Mouse (Mus musculus) MEL (cell line): ENCODE measurements around the gene H2-DMb1. TPM values are rescaled to one million over a fixed set of nuclear protein-coding genes. Genes with fewer than 3 reads are reported as not detected.

Experiments used
- DNase-seq: peaks from one replicate; pipeline ENCODE4 v3.0.0; 2011; ENCODE audit warnings: low read depth, low spot score
- H3K27ac ChIP-seq: 2 replicates; pipeline ENCODE4 v1.5.1; 2012; ENCODE audit warnings: low read depth, mild to moderate bottlenecking, control low read depth, low read length, moderate library complexity; ENCODE audit not compliant: control insufficient read depth
- H3K27me3 ChIP-seq, 2 experiments: fragments of 150-350 bp in 1 of 2; sonication (generic) in 1 of 2; 2 replicates each; pipeline ENCODE4 v1.6.1; 2012; ENCODE audit warnings: low read length in 2 of 2, mild to moderate bottlenecking in 2 of 2, improper control_type of control experiment in 1 of 2, moderate library complexity in 1 of 2; ENCODE audit not compliant: insufficient read depth in 2 of 2, control insufficient read depth in 1 of 2
- H3K36me3 ChIP-seq, 2 experiments: 2 replicates each; pipeline ENCODE4 v1.6.1; 2012 to 2014; ENCODE audit warnings: low read length in 2 of 2, improper control_type of control experiment in 1 of 2, inconsistent platforms in 1 of 2, mild to moderate bottlenecking in 1 of 2; ENCODE audit not compliant: insufficient read depth in 2 of 2, control insufficient read depth in 1 of 2
- H3K4me1 ChIP-seq, 2 experiments: fragments of 150-350 bp in 1 of 2; sonication (generic) in 1 of 2; 2 replicates each; pipeline ENCODE4 v1.6.1; 2012; ENCODE audit warnings: low read length in 2 of 2, improper control_type of control experiment in 1 of 2, mild to moderate bottlenecking in 1 of 2; ENCODE audit not compliant: insufficient read depth in 2 of 2, control insufficient read depth in 1 of 2
- H3K4me3 ChIP-seq, 2 experiments: fragments of 150-350 bp in 1 of 2; sonication (generic) in 1 of 2; 2 replicates each; pipeline ENCODE4 v1.5.1; 2012; ENCODE audit warnings: low read depth in 2 of 2, low read length in 2 of 2, mild to moderate bottlenecking in 2 of 2, moderate library complexity in 2 of 2, control low read depth in 1 of 2, improper control_type of control experiment in 1 of 2; ENCODE audit not compliant: control insufficient read depth in 1 of 2, insufficient read depth in 1 of 2
- H3K79me2 ChIP-seq: 2 replicates; pipeline ENCODE4 v1.6.1; 2012; ENCODE audit warnings: mild to moderate bottlenecking, low read length, moderate library complexity; ENCODE audit not compliant: control insufficient read depth, poor library complexity, insufficient read depth
- H3K9ac ChIP-seq: 2 replicates; pipeline ENCODE4 v1.6.1; 2012; ENCODE audit warnings: low read depth, mild to moderate bottlenecking, control low read depth, low read length, moderate library complexity; ENCODE audit not compliant: control insufficient read depth, poor library complexity, severe bottlenecking
- H3K9me3 ChIP-seq: fragments of 150-350 bp; sonication (generic); replicated peaks from 2 replicates; pipeline ENCODE4 v1.6.1; 2012; ENCODE audit warnings: mild to moderate bottlenecking, low read length, improper control_type of control experiment, moderate library complexity; ENCODE audit not compliant: insufficient read depth
- BHLHE40 ChIP-seq: IDR thresholded peaks from 2 replicates; pipeline ENCODE4 v1.6.1; 2012; ENCODE audit warnings: low read depth, mild to moderate bottlenecking, inconsistent platforms, low read length, improper control_type of control experiment, borderline replicate concordance
- CHD1 ChIP-seq: IDR thresholded peaks from 2 replicates; pipeline ENCODE4 v1.6.1; 2012; ENCODE audit warnings: low read depth, mild to moderate bottlenecking, inconsistent platforms, low read length, improper control_type of control experiment
- CHD2 ChIP-seq: IDR thresholded peaks from 2 replicates; pipeline ENCODE4 v1.6.1; 2011; ENCODE audit warnings: low read length, improper control_type of control experiment
- CTCF ChIP-seq, 3 experiments: IDR thresholded peaks in 2 of 3; conservative IDR thresholded peaks in 1 of 3; 2 replicates each; pipeline ENCODE4 v1.5.1; 2011 to 2012; ENCODE audit warnings: low read length in 3 of 3, low read depth in 2 of 3, mild to moderate bottlenecking in 2 of 3, improper control_type of control experiment in 1 of 3, inconsistent platforms in 1 of 3, mixed read lengths in 1 of 3, moderate library complexity in 1 of 3; ENCODE audit not compliant: control insufficient read depth in 1 of 3, insufficient read depth in 1 of 3, poor library complexity in 1 of 3, severe bottlenecking in 1 of 3
- E2F4 ChIP-seq: IDR thresholded peaks from 2 replicates; pipeline ENCODE4 v1.6.1; 2011; ENCODE audit warnings: low read depth, low read length, improper control_type of control experiment, borderline replicate concordance
- ELF1 ChIP-seq: IDR thresholded peaks from 2 replicates; pipeline ENCODE4 v1.6.1; 2014; ENCODE audit warnings: low read depth, mild to moderate bottlenecking, inconsistent platforms, low read length, improper control_type of control experiment, moderate library complexity
- EP300 ChIP-seq, 2 experiments: IDR thresholded peaks; 2 replicates each; pipeline ENCODE4 v1.6.1; 2011; ENCODE audit warnings: improper control_type of control experiment in 2 of 2, low read length in 2 of 2, low read depth in 1 of 2, mild to moderate bottlenecking in 1 of 2
- ETS1 ChIP-seq: IDR thresholded peaks from 2 replicates; pipeline ENCODE4 v1.6.1; 2012; ENCODE audit warnings: low read depth, mild to moderate bottlenecking, inconsistent platforms, low read length, improper control_type of control experiment, moderate library complexity
- GABPA ChIP-seq: IDR thresholded peaks from 2 replicates; pipeline ENCODE4 v1.6.1; 2012; ENCODE audit warnings: low read depth, mild to moderate bottlenecking, inconsistent platforms, low read length, improper control_type of control experiment, moderate library complexity
- HCFC1 ChIP-seq: IDR thresholded peaks from 2 replicates; pipeline ENCODE4 v1.6.1; 2012; ENCODE audit warnings: low read depth, mild to moderate bottlenecking, inconsistent platforms, low read length, improper control_type of control experiment, moderate library complexity
- KAT2A ChIP-seq: conservative IDR thresholded peaks from 2 replicates; pipeline ENCODE4 v1.6.1; 2012; ENCODE audit warnings: low read depth, low read length, improper control_type of control experiment, inconsistent platforms
- MEF2A ChIP-seq: IDR thresholded peaks from 2 replicates; pipeline ENCODE4 v1.6.1; 2014; ENCODE audit warnings: low read depth, mild to moderate bottlenecking, inconsistent platforms, low read length, improper control_type of control experiment; ENCODE audit not compliant: poor library complexity, insufficient replicate concordance, severe bottlenecking; ENCODE audit errors: extremely low read depth
- MXI1 ChIP-seq: IDR thresholded peaks from 2 replicates; pipeline ENCODE4 v1.6.1; 2011; ENCODE audit warnings: mild to moderate bottlenecking, low read depth, low read length, improper control_type of control experiment
- MYC ChIP-seq: IDR thresholded peaks from 2 replicates; pipeline ENCODE4 v1.6.1; 2011; ENCODE audit warnings: low read depth, mild to moderate bottlenecking, low read length, improper control_type of control experiment, moderate library complexity
- NELFE ChIP-seq: IDR thresholded peaks from 2 replicates; pipeline ENCODE4 v1.6.1; 2011; ENCODE audit warnings: low read depth, low read length, improper control_type of control experiment
- NRF1 ChIP-seq: IDR thresholded peaks from 2 replicates; pipeline ENCODE4 v1.6.1; 2014; ENCODE audit warnings: low read depth, mild to moderate bottlenecking, inconsistent platforms, low read length, improper control_type of control experiment, moderate library complexity; ENCODE audit not compliant: poor library complexity, insufficient read depth, severe bottlenecking
- POLR2A ChIP-seq, 2 experiments: IDR thresholded peaks; 2 replicates each; pipeline ENCODE4 v1.6.1; 2011 to 2012; ENCODE audit warnings: low read length in 2 of 2, mild to moderate bottlenecking in 2 of 2, control low read depth in 1 of 2, improper control_type of control experiment in 1 of 2, low read depth in 1 of 2, moderate library complexity in 1 of 2; ENCODE audit not compliant: control insufficient read depth in 1 of 2, insufficient read depth in 1 of 2, poor library complexity in 1 of 2
- RAD21 ChIP-seq: IDR thresholded peaks from 2 replicates; pipeline ENCODE4 v1.6.1; 2011; ENCODE audit warnings: mild to moderate bottlenecking, low read depth, low read length, improper control_type of control experiment
- RCOR1 ChIP-seq: IDR thresholded peaks from 2 replicates; pipeline ENCODE4 v1.6.1; 2012; ENCODE audit warnings: low read depth, mild to moderate bottlenecking, inconsistent platforms, low read length, improper control_type of control experiment
- TAL1 ChIP-seq: IDR thresholded peaks from 2 replicates; pipeline ENCODE4 v1.6.1; 2012; ENCODE audit warnings: mild to moderate bottlenecking, inconsistent platforms, low read length, moderate library complexity, mixed read lengths
- TCF12 ChIP-seq: IDR thresholded peaks from 2 replicates; pipeline ENCODE4 v1.6.1; 2014; ENCODE audit warnings: low read depth, mild to moderate bottlenecking, inconsistent platforms, low read length, improper control_type of control experiment, moderate library complexity
- UBTF ChIP-seq: IDR thresholded peaks from 2 replicates; pipeline ENCODE4 v1.6.1; 2012; ENCODE audit warnings: low read depth, mild to moderate bottlenecking, inconsistent platforms, low read length, improper control_type of control experiment, moderate library complexity, borderline replicate concordance; ENCODE audit not compliant: insufficient read depth
- USF1 ChIP-seq: IDR thresholded peaks from 2 replicates; pipeline ENCODE4 v1.6.1; 2014; ENCODE audit warnings: low read depth, mild to moderate bottlenecking, inconsistent platforms, low read length, improper control_type of control experiment, moderate library complexity
- ZC3H11A ChIP-seq: IDR thresholded peaks from 2 replicates; pipeline ENCODE4 v1.6.1; 2012; ENCODE audit warnings: low read depth, mild to moderate bottlenecking, inconsistent platforms, low read length, improper control_type of control experiment
- ZKSCAN1 ChIP-seq: IDR thresholded peaks from 2 replicates; pipeline ENCODE4 v1.6.1; 2012; ENCODE audit warnings: low read depth, mild to moderate bottlenecking, inconsistent platforms, low read length, improper control_type of control experiment, moderate library complexity
- ZMIZ1 ChIP-seq: IDR thresholded peaks from 2 replicates; pipeline ENCODE4 v1.6.1; 2012; ENCODE audit warnings: low read depth, mild to moderate bottlenecking, inconsistent platforms, low read length, improper control_type of control experiment, moderate library complexity
- ZNF384 ChIP-seq: IDR thresholded peaks from 2 replicates; pipeline ENCODE4 v1.6.1; 2012; ENCODE audit warnings: low read depth, mild to moderate bottlenecking, inconsistent platforms, low read length, improper control_type of control experiment
- polyA plus RNA-seq, 2 experiments: library from polyadenylated mRNA; stranded (reverse) in 1 of 2; unstranded in 1 of 2; fragments of >175 nt in 1 of 2; fragments of >200 nt in 1 of 2; gene quantifications; 2 replicates each; pipeline versions ENCODE4 v1.2.1 to v1.2.4; 2012; ENCODE audit warnings: low replicate concordance in 2 of 2, low read depth in 1 of 2; ENCODE audit not compliant: insufficient read length in 2 of 2, insufficient read depth in 1 of 2, missing spikeins in 1 of 2
- total RNA-seq: library from RNA; depleted of rRNA; stranded (reverse); fragments of 300-350 nt; gene quantifications from 2 replicates; pipeline ENCODE4 v1.2.3, GENCODE M21; 2012

Gene H2-DMb1
- total and polyA plus RNA-seq, 3 experiments = 0.67 TPM; not detected in 2

GRCm38 (mm10) chr17:34170487-34170876, 17.6 kb downstream of the H2-DMb1 start:
- no peak overlapping the region; the same call in 1 of the 2 replicates for H3K27ac ChIP-seq
- no peak for TF ChIP-seq UBTF
- TF ChIP-seq MEF2A = no peak
- no peak for TF ChIP-seq ETS1
- no peak for TF ChIP-seq BHLHE40
- TF ChIP-seq E2F4 = no peak
- no peak for TF ChIP-seq ZKSCAN1
- TF ChIP-seq NRF1 = no peak
- TF ChIP-seq ELF1 = no peak
- TF ChIP-seq KAT2A = no peak
- no peak for TF ChIP-seq USF1
- TF ChIP-seq TCF12 = no peak
- no peak for TF ChIP-seq ZMIZ1
- TF ChIP-seq ZC3H11A = no peak
- no peak for TF ChIP-seq CHD2
- TF ChIP-seq, all 39 proteins: peak for 0
- Histone ChIP-seq H3K79me2 (no peaks in the 10 kb centered on the region), H3K36me3 (peaks cover 0 to 3% of the 10 kb centered on the region in 2 experiments; a peak in 2 of 4 replicates), H3K4me1 (0 out of 4 replicates have a peak, but pooled peaks cover 0 to 3% of the 10 kb centered on the region in 2 experiments), H3K9me3 (no peaks in the 10 kb centered on the region), H3K4me3 (no peak overlapping the region), H3K27me3 (no peaks in the 10 kb centered on the region), H3K9ac (no peak overlapping the region)
- no peak for DNase-seq

- H3K27me3 ChIP-seq = no peaks in the 10 kb centered on the region
- H3K9me3 ChIP-seq = no peaks in the 10 kb centered on the region
- peak overlapping the region; percentile 59 to 75 for H3K4me3 ChIP-seq
- peak overlapping the region; percentile 83 for H3K27ac ChIP-seq
- H3K4me1 ChIP-seq = 0 out of 4 replicates have a peak, but pooled peaks cover 0 to 3% of the 10 kb centered on the region in 2 experiments
- H3K9ac ChIP-seq = peak overlapping the region; percentile 63
- no peaks in the 10 kb centered on the region for H3K79me2 ChIP-seq
- H3K36me3 ChIP-seq = peaks cover 0 to 3% of the 10 kb centered on the region in 2 experiments; a peak in 2 of 4 replicates
- DNase-seq = peak; percentile 95
- peak; percentile 77 for TF ChIP-seq ELF1
- TF ChIP-seq GABPA = no peak
- 0 out of 2 replicates have a peak, but pooled peaks have one; percentile 35 for TF ChIP-seq ZMIZ1
- TF ChIP-seq ZKSCAN1 = no peak
- TF ChIP-seq RAD21 = peak; percentile 98
- TF ChIP-seq USF1 = no peak
- TF ChIP-seq ETS1 = peak; percentile 33; the same call in 1 of the 2 replicates
- no peak for TF ChIP-seq E2F4
- TF ChIP-seq HCFC1 = peak; percentile 44
- peak; percentile 82 to 97 (median 84) for TF ChIP-seq CTCF (IDR thresholded peaks at IDR 0.05 in 2 of 3, conservative IDR thresholded peaks at IDR 0.05 in 1 of 3; ENCODE audit: control insufficient read depth in 1 of 3, insufficient read depth in 1 of 3, low read depth in 2 of 3, low read length in 3 of 3, poor library complexity in 1 of 3, severe bottlenecking in 1 of 3)
- TF ChIP-seq TAL1 = no peak
- TF ChIP-seq TCF12 = 0 out of 2 replicates have a peak, but pooled peaks have one; percentile 15
- TF ChIP-seq EP300 (IDR thresholded peaks at IDR 0.05; ENCODE audit: low read depth in 1 of 2, low read length in 2 of 2) = no peak
- peak; percentile 54; the same call in 1 of the 2 replicates for TF ChIP-seq RCOR1
- TF ChIP-seq POLR2A (IDR thresholded peaks at IDR 0.05; ENCODE audit: control insufficient read depth in 1 of 2, insufficient read depth in 1 of 2, low read depth in 1 of 2, low read length in 2 of 2, poor library complexity in 1 of 2) = peak in 1 of 2 experiments; percentile 66; a peak in 2 of 4 replicates
- 0 out of 2 replicates have a peak, but pooled peaks have one; percentile 25 for TF ChIP-seq NRF1
- 0 out of 2 replicates have a peak, but pooled peaks have one; percentile 35 for TF ChIP-seq ZNF384
- TF ChIP-seq CHD1 = no peak
- peak; percentile 30 for TF ChIP-seq NELFE
- TF ChIP-seq CHD2 = peak; percentile 53
- TF ChIP-seq MYC = peak; percentile 61
- peak; percentile 57 for TF ChIP-seq MXI1
- 0 out of 2 replicates have a peak, but pooled peaks have one; percentile 18 for TF ChIP-seq KAT2A
Observed at GRCm38 (mm10) chr17:34170877-34171498, 18.1 kb downstream of the H2-DMb1 start.
